Mouse (Mus musculus) lung, postnatal 0 days (tissue): Measurements from ENCODE around the gene Pbx4.

Experiments
- CTCF ChIP-seq: IDR thresholded peaks from 2 replicates; pipeline ENCODE4 v1.5.1; 2016; ENCODE audit warnings: antibody characterized with exemption, mild to moderate bottlenecking
- EP300 ChIP-seq: IDR thresholded peaks from 2 replicates; pipeline ENCODE4 v1.6.1; 2016; ENCODE audit warnings: antibody characterized with exemption, mild to moderate bottlenecking, control low read depth

DNA sequence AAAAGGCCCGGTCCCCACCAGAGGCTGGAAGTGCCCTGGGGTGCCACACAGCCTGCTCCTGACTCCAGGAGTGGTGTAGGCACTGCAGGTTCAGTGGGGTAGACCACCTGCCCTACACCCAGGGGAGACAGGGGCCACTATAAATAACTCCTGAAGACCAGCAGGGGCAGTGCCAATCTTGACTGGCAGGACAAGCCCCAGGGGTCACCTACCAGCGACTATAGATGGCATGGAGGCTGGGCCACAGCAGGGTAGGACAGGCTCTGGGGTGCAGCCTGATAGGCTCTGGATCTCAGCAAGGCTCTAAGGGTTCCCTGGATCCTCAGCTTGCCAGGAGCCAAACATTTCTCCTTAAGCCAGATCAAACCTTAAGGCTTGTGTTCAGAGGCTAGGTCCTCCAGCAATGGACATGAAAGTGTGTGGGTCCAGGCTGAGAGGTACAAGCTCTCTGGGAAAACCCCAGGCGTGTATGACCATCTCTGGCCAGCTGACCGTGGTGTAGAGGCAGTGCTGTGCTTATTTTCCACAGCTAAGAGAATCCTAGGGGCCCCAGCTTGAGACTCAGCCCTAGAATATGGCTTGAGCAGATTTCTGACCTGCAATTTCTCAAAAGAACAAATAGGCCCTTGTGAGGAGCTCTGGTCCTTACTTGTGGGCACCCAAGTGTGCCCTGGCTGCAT lies 63.6 kb downstream of the Pbx4 start:
- TF ChIP-seq CTCF (no peak), EP300 (no peak)
